Mouse (Mus musculus): ENCODE measurements at regions not wholly inside any gene's neighbourhood (a gene's known extent, or its start where the extent isn't known, plus 50 kb on each side); places are given as distances from the start of the nearest gene placed in this dataset.

DNA sequence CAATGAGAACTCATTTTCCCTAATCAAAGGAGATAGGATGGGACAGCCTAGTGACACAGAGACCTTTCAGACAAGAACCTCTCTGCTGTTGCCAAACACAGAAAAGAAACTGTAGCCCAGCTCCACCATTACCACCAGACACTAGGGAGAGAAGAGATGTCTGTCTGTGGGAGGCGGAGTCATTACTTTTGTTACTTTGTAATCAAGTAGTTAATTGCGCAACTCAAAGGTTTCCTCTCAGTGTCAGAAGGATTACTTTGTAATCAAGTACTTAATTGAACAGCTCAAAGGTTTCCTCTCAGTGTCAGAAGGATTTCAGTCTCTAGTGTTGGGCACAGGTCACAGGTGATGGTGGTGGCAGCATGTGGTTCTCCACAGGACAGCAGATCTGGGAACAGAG, 276.2 kb upstream of the Dio3 start:
- Histone ChIP-seq H3K4me3 (replicated peaks) (no peak overlapping the region), H3K36me3 (replicated peaks; ENCODE audit: low read length) (no peaks in the 10 kb centered on the region), H3K27me3 (replicated peaks) (no peaks in the 10 kb centered on the region), H3K4me1 (no peaks in the 10 kb centered on the region), H3K9me3 (no peaks in the 10 kb centered on the region)
- TF ChIP-seq GATA1 (IDR thresholded peaks at IDR 0.05; ENCODE audit: borderline replicate concordance, low read length) (no peak), FLI1 (IDR thresholded peaks at IDR 0.05; ENCODE audit: low read length) (no peak)

- Histone ChIP-seq H3K4me1 (no peaks in the 10 kb centered on the region), H3K36me3 (replicated peaks; ENCODE audit: low read length) (no peaks in the 10 kb centered on the region), H3K27me3 (replicated peaks) (no peaks in the 10 kb centered on the region), H3K9me3 (no peaks in the 10 kb centered on the region), H3K4me3 (replicated peaks) (no peak overlapping the region)
- TF ChIP-seq GATA1 (IDR thresholded peaks at IDR 0.05; ENCODE audit: borderline replicate concordance, low read length) (no peak), FLI1 (IDR thresholded peaks at IDR 0.05; ENCODE audit: low read length) (no peak)
Measured at GRCm38 (mm10) chr12:110009136-110009535, 269.7 kb upstream of the Dio3 start.

DNA sequence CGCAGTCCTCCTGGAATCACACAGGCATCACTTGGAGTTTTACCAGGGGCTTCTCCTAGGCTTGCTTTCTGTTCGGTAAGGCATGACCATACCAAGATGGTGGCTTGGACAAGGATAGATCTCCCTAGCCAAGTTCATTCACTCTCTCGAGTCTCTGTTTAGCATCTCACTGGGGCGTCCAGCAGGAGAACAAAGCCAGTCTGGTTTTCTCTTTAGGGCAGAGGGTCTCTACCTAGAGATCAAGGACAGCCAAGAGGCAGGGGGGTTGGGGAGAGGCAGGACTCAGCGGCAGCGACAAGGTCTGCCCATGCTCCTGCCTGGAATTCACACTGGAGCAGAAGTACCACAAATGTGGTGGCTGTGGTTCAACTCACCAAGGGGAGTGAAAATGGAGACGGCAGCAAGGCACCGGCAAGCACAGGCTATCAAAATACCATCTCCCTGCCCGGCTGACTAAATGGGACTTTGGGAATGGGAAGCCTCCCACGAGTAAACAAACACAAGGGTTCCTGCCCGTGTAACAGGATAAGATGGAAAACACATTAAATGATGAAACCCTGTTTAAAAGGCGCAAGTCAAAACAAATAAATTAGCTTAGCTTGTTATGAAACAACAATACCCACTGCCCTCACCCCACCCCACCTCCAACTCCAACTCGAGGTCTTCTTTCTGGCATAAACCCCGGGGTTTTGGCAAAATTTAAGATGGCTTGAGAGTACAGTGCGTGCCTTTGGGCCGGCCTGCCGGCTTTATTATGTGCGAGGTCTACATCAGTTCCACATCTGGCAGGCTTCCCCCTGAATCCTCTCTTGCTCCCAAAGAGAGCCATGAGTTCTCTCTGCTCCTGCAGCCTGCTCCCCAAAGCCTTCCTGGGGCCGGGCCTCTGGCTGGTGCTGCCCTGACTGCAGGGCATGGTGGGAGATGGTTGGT, 258.1 kb upstream of the Dio3 start:
- H3K4me1 ChIP-seq = no peaks in the 10 kb centered on the region
- H3K36me3 ChIP-seq (replicated peaks; ENCODE audit: low read length) = no peaks in the 10 kb centered on the region
- H3K27me3 ChIP-seq (replicated peaks) = peaks cover 2% of the 10 kb centered on the region
- no peak overlapping the region for H3K4me3 ChIP-seq (replicated peaks)
- no peak for TF ChIP-seq GATA1 (IDR thresholded peaks at IDR 0.05; ENCODE audit: borderline replicate concordance, low read length)
- no peak for TF ChIP-seq FLI1 (IDR thresholded peaks at IDR 0.05; ENCODE audit: low read length)
- peaks cover 17% of the 10 kb centered on the region for H3K9me3 ChIP-seq

DNA sequence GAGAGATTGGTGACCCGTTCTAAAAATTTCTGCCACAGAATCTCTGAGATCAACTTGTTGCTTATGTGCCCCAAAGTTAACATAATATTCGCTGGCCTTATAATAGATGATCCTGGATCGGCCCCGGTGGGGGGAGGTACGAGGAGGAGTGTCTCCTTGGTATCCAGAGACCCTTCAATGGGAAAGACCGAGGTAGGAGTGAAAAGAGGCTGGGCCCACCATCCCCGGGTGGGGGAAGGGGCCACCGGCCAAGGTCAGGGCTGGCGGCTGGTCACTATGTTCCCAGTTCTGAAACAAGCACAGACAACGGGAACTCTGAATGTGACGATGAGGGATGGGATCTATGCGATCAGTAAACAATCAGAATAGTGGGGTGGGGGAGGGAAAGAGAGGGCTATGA, 257.2 kb upstream of the Dio3 start:
- Histone ChIP-seq H3K9me3 (peaks cover 17% of the 10 kb centered on the region), H3K4me1 (no peaks in the 10 kb centered on the region), H3K27me3 (replicated peaks) (peaks cover 4% of the 10 kb centered on the region), H3K4me3 (replicated peaks) (no peak overlapping the region), H3K36me3 (replicated peaks; ENCODE audit: low read length) (no peaks in the 10 kb centered on the region)
- no peak for TF ChIP-seq GATA1 (IDR thresholded peaks at IDR 0.05; ENCODE audit: borderline replicate concordance, low read length)
- no peak for TF ChIP-seq FLI1 (IDR thresholded peaks at IDR 0.05; ENCODE audit: low read length)

DNA sequence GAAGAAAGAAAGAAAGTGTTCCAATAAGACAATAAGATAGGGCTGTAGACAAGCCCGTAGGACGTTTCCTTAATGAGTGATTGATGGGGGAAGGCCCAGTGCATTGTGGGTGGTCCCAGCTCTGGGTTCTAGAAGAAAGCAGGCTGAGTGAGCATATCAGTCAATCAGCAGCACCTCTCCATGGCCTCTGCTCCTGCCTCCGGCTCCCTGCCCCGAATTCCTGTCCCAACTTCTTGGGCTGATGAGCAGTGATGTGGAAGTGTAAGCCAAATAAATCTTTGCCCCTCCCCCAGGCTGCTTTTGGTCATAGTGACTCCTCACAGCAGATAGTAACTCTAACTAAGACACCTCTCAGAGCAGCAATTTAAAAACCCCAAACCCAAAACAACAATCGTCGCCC, 256.2 kb upstream of the Dio3 start:
- Histone ChIP-seq H3K9me3 (peaks cover 17% of the 10 kb centered on the region), H3K4me1 (no peaks in the 10 kb centered on the region), H3K36me3 (replicated peaks; ENCODE audit: low read length) (no peaks in the 10 kb centered on the region), H3K4me3 (replicated peaks) (no peak overlapping the region), H3K27me3 (replicated peaks) (peaks cover 4% of the 10 kb centered on the region)
- TF ChIP-seq FLI1 (IDR thresholded peaks at IDR 0.05; ENCODE audit: low read length) (no peak), GATA1 (IDR thresholded peaks at IDR 0.05; ENCODE audit: borderline replicate concordance, low read length) (no peak)

DNA sequence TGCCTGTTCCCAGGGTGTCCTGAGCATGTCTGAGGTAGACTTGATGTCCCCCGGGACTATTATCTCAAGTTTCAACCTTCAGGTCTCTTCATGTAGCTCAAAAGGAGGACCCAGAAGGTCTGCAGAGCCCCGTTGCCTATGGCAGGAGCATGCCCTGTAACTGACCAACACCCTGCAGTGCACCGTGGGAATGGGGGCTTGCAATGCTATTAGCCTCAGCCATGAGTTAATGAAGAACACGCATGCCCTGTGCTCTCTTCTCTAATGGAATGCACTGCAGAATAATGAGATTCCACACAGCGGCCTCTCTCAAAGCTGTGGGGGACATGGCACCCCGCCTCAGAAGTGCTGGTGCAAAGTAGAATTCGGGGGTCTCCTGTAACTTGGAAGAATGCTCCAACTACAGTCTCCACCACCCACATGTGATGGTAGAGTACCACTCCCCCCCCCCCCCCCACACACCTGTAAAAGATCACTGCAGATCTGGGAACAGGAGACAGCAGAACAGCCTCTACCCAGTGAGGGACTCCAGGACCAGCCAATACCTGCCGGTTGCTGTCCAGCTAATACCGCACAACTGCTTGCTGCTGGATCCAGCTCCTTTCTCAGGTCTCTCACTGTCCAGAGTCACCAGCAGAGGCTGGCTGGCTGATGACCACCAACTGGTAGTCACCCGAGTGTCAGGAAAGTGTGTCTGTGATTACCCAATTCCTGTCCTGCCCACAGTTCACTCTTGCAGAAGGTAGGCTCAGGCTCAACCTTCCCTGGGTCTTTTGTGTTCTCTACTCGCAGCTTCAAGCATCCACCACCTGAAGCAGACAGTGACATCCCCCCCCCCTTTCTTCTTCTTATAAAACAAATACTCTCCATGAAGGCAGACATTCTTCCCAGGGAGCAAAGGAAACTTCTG, 255.4 kb upstream of the Dio3 start:
- no peak for TF ChIP-seq FLI1 (IDR thresholded peaks at IDR 0.05; ENCODE audit: low read length)
- no peak for TF ChIP-seq GATA1 (IDR thresholded peaks at IDR 0.05; ENCODE audit: borderline replicate concordance, low read length)
- no peaks in the 10 kb centered on the region for H3K4me1 ChIP-seq
- peaks cover 4% of the 10 kb centered on the region for H3K27me3 ChIP-seq (replicated peaks)
- H3K9me3 ChIP-seq = peaks cover 17% of the 10 kb centered on the region
- no peaks in the 10 kb centered on the region for H3K36me3 ChIP-seq (replicated peaks; ENCODE audit: low read length)
- no peak overlapping the region for H3K4me3 ChIP-seq (replicated peaks)

DNA sequence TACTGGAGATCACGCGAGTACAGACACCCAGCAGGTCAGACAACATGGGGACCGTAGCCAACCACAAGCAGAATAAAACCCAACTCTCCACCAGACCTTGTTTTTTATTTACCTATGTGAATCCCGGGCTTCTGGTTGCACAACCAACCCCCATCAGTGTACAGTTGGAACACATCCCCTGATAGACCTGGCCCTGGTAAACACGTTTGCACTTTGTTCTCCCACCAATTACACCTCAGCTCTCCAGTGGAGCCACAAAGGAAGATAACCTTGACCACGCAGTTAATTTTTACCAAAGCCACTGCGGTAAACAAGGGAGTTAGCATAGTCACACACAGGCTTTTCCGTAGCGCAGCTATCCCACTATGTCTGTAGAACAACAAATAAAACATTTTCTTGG, 254.6 kb upstream of the Dio3 start:
- Histone ChIP-seq H3K27me3 (replicated peaks) (peaks cover 4% of the 10 kb centered on the region), H3K4me1 (no peaks in the 10 kb centered on the region), H3K9me3 (peaks cover 17% of the 10 kb centered on the region), H3K36me3 (replicated peaks; ENCODE audit: low read length) (no peaks in the 10 kb centered on the region), H3K4me3 (replicated peaks) (no peak overlapping the region)
- TF ChIP-seq GATA1 (IDR thresholded peaks at IDR 0.05; ENCODE audit: borderline replicate concordance, low read length) = no peak
- TF ChIP-seq FLI1 (IDR thresholded peaks at IDR 0.05; ENCODE audit: low read length) = no peak

DNA sequence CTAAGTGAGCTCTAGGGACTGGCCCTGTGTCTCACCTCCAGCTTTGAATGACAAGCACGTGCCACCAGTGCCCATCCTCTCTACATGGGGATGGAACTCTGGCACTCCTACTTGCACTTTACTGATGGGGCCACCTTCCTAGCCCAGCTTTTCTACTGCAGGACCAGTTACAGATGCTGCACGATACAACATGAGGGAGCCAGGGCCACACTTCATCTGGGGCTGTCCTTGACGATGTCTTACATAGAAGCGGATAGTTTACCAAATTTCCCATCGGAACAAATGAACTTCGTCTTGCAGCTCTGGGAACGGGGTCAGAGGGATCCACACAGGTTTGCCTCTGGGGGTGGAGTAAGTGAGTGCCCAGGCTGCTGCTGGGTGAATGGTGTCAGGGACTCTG, 253.7 kb upstream of the Dio3 start:
- Histone ChIP-seq H3K4me1 (no peaks in the 10 kb centered on the region), H3K4me3 (replicated peaks) (no peak overlapping the region), H3K9me3 (peaks cover 17% of the 10 kb centered on the region), H3K36me3 (replicated peaks; ENCODE audit: low read length) (no peaks in the 10 kb centered on the region), H3K27me3 (replicated peaks) (peaks cover 4% of the 10 kb centered on the region)
- no peak for TF ChIP-seq GATA1 (IDR thresholded peaks at IDR 0.05; ENCODE audit: borderline replicate concordance, low read length)
- TF ChIP-seq FLI1 (IDR thresholded peaks at IDR 0.05; ENCODE audit: low read length) = no peak

DNA sequence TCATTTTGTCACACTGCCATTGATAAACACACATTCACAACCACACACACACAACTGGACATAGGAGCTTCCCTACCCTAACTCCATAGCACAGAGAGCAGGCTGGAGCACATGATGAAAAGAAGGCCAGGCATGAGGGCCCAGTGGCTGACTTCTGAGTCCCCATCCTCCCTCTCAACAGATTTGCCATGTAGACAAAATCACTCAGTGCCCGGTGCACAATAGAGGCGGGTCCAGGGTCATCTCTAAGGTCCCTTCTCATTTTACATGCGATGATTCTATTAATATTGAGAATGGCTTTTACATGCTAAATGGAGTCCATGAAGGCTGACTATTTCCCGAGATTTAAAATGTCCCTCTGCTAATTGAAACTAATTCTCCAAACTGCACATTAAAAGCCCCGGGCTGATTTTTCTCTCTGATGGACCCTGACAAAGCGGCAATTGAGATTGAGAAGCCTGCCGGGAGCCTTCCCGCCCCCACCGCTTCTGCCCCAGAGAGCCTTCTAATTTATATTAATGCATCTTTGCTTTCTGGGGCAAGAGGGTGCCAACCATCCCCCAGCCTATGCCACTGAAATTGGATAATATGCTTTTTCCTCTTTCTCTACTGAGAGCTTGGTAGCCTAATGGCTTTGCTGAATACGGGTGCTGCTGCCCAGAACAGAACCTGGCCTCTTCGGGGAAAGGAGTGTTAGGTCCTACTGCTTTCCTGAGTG, 252.7 kb upstream of the Dio3 start:
- Histone ChIP-seq H3K4me3 (replicated peaks) (no peak overlapping the region), H3K4me1 (no peaks in the 10 kb centered on the region), H3K36me3 (replicated peaks; ENCODE audit: low read length) (no peaks in the 10 kb centered on the region), H3K9me3 (0 out of 2 replicates have a peak, but pooled peaks cover 12% of the 10 kb centered on the region), H3K27me3 (replicated peaks) (peaks cover 4% of the 10 kb centered on the region)
- no peak for TF ChIP-seq FLI1 (IDR thresholded peaks at IDR 0.05; ENCODE audit: low read length)
- TF ChIP-seq GATA1 (IDR thresholded peaks at IDR 0.05; ENCODE audit: borderline replicate concordance, low read length) = no peak
